Mouse (Mus musculus) midbrain, embryonic 12.5 days (tissue): ENCODE measurements at regions not wholly inside any gene's neighbourhood (a gene's known extent, or its start where the extent isn't known, plus 50 kb on each side); places are given as distances from the start of the nearest gene placed in this dataset.

Source experiments
- ATAC-seq: fragments of 200-750 bp; cut with Nextera tagmentation; 2 replicates; pipeline ENCODE4 v1.8.0; 2017; ENCODE audit warnings: low read depth, moderate TSS enrichment, moderate library complexity; ENCODE audit not compliant: low FRiP score
- H3K27ac ChIP-seq: fragments of 300-500 bp; sonication (generic); replicated peaks from 2 replicates; pipeline ENCODE4 v1.5.1; 2016; ENCODE audit warnings: mild to moderate bottlenecking
- H3K27me3 ChIP-seq: fragments of 300-500 bp; sonication (generic); 2 replicates; pipeline ENCODE4 v1.6.1; 2016; ENCODE audit warnings: mild to moderate bottlenecking
- H3K36me3 ChIP-seq: fragments of 300-500 bp; sonication (generic); 2 replicates; pipeline ENCODE4 v1.6.1; 2016
- H3K4me1 ChIP-seq: fragments of 300-500 bp; sonication (generic); 2 replicates; pipeline ENCODE4 v1.6.1; 2016
- H3K4me2 ChIP-seq: fragments of 300-500 bp; sonication (generic); replicated peaks from 2 replicates; pipeline ENCODE4 v1.6.1; 2016; ENCODE audit warnings: mild to moderate bottlenecking, moderate library complexity
- H3K4me3 ChIP-seq: fragments of 300-500 bp; sonication (generic); 2 replicates; pipeline ENCODE4 v1.5.1; 2016; ENCODE audit warnings: mild to moderate bottlenecking
- H3K9ac ChIP-seq: fragments of 300-500 bp; sonication (generic); replicated peaks from 2 replicates; pipeline ENCODE4 v1.6.1; 2016; ENCODE audit warnings: mild to moderate bottlenecking, moderate library complexity
- H3K9me3 ChIP-seq: fragments of 300-500 bp; sonication (generic); 2 replicates; pipeline ENCODE4 v1.6.1; 2016; ENCODE audit warnings: mild to moderate bottlenecking
- WGBS: fragments of 180-500 bp; shearing (Covaris S2); methylation state at CpG from one replicate; pipeline ENCODE4 v1.1.7; 2016; 5-methylcytosine and 5-hydroxymethylcytosine counted together

- Histone ChIP-seq H3K9ac (no peak overlapping the region), H3K4me3 (no peak overlapping the region), H3K27ac (peak overlapping the region; percentile 89), H3K4me1 (peaks cover 28% of the 10 kb centered on the region), H3K36me3 (no peaks in the 10 kb centered on the region), H3K27me3 (no peaks in the 10 kb centered on the region), H3K9me3 (no peaks in the 10 kb centered on the region), H3K4me2 (no peak overlapping the region)
- 89% methylated on average over 10 of the region's 10 CpGs for WGBS
- no peak for ATAC-seq
These were observed 351.2 kb upstream of the Atp11b start for GRCm38 (mm10) chr3:35402666-35403065.

DNA sequence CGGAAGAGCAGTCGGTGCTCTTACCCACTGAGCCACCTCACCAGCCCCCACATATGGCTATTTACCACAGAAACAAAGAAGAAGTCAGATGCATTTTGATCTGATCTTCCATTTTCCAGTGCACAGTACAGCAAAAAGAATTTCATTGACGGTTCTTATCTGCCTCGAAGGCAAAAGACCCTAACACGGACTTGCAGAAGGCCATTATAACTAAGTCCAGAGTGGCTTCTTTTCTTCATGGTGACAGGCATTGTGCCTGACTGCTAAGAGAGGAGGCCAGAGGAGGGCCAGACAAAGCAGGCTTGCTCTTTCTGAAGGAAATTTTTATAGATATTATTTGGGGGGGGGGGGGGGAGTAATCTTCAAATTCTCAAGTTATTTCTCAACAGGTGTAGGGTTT lies 350.0 kb upstream of the Atp11b start:
- 42% methylated on average over 5 of the region's 5 CpGs for WGBS
- Histone ChIP-seq H3K9me3 (no peaks in the 10 kb centered on the region), H3K36me3 (no peaks in the 10 kb centered on the region), H3K4me3 (no peak overlapping the region), H3K4me2 (0 out of 2 replicates have a peak overlapping the region, but pooled peaks have one; percentile 25), H3K27me3 (no peaks in the 10 kb centered on the region), H3K27ac (peak overlapping the region; percentile 89), H3K4me1 (peaks cover 28% of the 10 kb centered on the region), H3K9ac (no peak overlapping the region)
- ATAC-seq: peak; percentile 57; the same call in 1 of the 2 replicates

GRCm38 (mm10) chr3:35404492-35405390 lies 349.2 kb upstream of the Atp11b start:
- peak overlapping the region; percentile 26 for H3K4me2 ChIP-seq
- 1% methylated on average over 10 of the region's 10 CpGs for WGBS
- H3K4me3 ChIP-seq: no peak overlapping the region
- no peak overlapping the region for H3K9ac ChIP-seq
- H3K27me3 ChIP-seq: no peaks in the 10 kb centered on the region
- H3K4me1 ChIP-seq: peaks cover 28% of the 10 kb centered on the region
- H3K36me3 ChIP-seq: no peaks in the 10 kb centered on the region
- ATAC-seq: peak; percentile 79
- H3K9me3 ChIP-seq: no peaks in the 10 kb centered on the region
- H3K27ac ChIP-seq: peak overlapping the region; percentile 89

DNA sequence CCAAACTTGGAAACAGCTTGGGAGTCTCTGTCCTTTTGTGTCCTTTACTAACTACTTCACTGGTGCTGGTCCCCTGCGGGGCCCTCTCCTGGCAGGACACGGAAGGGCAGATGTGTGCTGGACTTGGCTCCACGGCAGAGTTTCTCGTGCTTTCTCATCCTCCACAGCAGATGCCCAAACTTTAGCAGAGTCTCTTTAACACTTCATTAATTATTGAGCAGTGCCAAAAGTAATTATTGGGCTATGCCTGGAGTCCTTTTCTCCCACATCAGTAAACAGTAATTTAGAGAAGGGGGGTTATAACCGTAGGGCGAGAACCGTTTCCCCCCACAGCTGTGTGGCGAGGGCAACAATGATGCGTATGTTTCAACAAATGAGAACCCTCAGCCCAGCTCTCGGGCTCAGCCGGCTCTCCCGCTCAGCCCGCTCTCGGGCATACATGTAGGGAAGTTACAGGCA lies 348.3 kb upstream of the Atp11b start:
- WGBS: 46% methylated on average over 14 of the region's 14 CpGs
- H3K4me3 ChIP-seq: no peak overlapping the region
- ATAC-seq: peak; percentile 66
- H3K9me3 ChIP-seq: no peaks in the 10 kb centered on the region
- H3K27ac ChIP-seq: peak overlapping the region; percentile 89
- H3K36me3 ChIP-seq: no peaks in the 10 kb centered on the region
- peaks cover 28% of the 10 kb centered on the region for H3K4me1 ChIP-seq
- H3K27me3 ChIP-seq: no peaks in the 10 kb centered on the region
- no peak overlapping the region for H3K9ac ChIP-seq
- peak overlapping the region; percentile 16; the same call in 1 of the 2 replicates for H3K4me2 ChIP-seq

- WGBS: 95% methylated on average over 1 of the region's 1 CpGs
- no peak for ATAC-seq
These were observed 316.2 kb upstream of the Atp11b start for GRCm38 (mm10) chr3:35437687-35438086.

GRCm38 (mm10) chr3:35462858-35463257 lies 291.0 kb upstream of the Atp11b start:
- 17% methylated on average over 4 of the region's 4 CpGs for WGBS
- no peak overlapping the region for H3K4me2 ChIP-seq
- H3K4me3 ChIP-seq: no peak overlapping the region
- no peaks in the 10 kb centered on the region for H3K9me3 ChIP-seq
- no peak overlapping the region for H3K9ac ChIP-seq
- peaks cover 13% of the 10 kb centered on the region for H3K4me1 ChIP-seq
- ATAC-seq: no peak
- no peaks in the 10 kb centered on the region for H3K36me3 ChIP-seq
- no peaks in the 10 kb centered on the region for H3K27me3 ChIP-seq
- H3K27ac ChIP-seq: 0 out of 2 replicates have a peak overlapping the region, but pooled peaks have one; percentile 11

More at GRCm38 (mm10) chr3:35437687-35438086, 316.2 kb upstream of the Atp11b start:
- Histone ChIP-seq H3K4me1 (no peaks in the 10 kb centered on the region), H3K4me2 (no peak overlapping the region), H3K9ac (no peak overlapping the region), H3K27ac (no peak overlapping the region), H3K27me3 (no peaks in the 10 kb centered on the region), H3K9me3 (no peaks in the 10 kb centered on the region), H3K36me3 (no peaks in the 10 kb centered on the region), H3K4me3 (no peak overlapping the region)

DNA sequence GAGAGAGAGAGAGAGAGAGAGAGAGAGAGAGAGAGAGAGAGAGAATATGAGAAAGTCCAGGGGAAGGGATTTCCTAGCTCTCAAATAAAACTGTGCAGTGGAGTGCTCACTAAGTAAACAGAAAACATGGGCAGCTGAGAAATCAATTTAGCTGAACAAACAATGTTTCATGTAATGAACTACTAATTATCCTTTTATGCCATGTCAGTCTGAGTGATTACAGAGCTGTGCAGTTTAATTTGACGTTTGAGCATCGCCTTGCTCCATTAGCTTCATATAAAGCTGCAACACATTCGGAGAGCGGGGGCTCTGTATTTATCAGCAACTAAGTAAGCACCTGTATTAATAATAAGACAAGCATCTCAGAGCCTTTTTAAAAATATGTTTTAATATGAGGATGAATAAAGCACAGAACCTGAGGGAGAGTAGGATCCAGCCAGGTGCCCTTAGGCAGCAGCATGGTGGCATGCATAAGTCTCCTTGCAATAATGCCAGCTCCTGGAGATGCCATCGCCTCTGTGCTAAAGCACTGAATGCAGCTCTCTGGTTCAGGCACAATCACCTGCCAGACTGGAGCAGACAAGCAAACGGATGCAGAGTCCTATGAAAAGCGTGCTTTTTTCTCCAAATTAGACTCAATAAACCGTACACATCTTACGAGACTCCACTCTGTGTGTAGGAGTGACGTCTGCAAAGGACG lies 289.5 kb upstream of the Atp11b start:
- no peak for ATAC-seq
- 78% methylated on average over 11 of the region's 11 CpGs for WGBS
- no peak overlapping the region for H3K27ac ChIP-seq
- H3K9me3 ChIP-seq: no peaks in the 10 kb centered on the region
- H3K36me3 ChIP-seq: no peaks in the 10 kb centered on the region
- no peaks in the 10 kb centered on the region for H3K27me3 ChIP-seq
- H3K4me2 ChIP-seq: no peak overlapping the region
- H3K4me3 ChIP-seq: no peak overlapping the region
- no peak overlapping the region for H3K9ac ChIP-seq
- peaks cover 13% of the 10 kb centered on the region for H3K4me1 ChIP-seq

DNA sequence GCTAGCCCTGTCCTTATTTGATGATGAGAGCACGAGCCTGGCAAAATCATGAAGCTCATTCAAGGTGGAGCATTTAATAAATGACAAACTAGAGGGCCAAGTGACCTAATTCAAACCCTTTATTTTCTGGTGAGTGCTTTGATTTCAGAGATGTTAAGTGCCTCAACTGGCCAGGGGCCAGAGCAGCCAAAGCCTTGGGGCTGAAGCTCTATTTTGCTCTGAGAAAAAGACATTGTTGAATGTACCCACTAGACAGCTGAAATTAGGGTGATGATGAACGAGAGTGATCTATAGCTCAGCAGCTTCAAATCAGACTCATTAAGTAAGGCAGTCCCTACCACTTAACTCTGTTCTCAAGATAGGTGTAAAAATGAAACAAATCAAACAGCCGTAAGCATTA lies 287.9 kb upstream of the Atp11b start:
- H3K4me2 ChIP-seq: no peak overlapping the region
- H3K27ac ChIP-seq: no peak overlapping the region
- WGBS: 83% methylated on average over 3 of the region's 3 CpGs
- H3K27me3 ChIP-seq: no peaks in the 10 kb centered on the region; the same call in 1 of the 2 replicates
- H3K4me1 ChIP-seq: peaks cover 13% of the 10 kb centered on the region
- no peak overlapping the region for H3K4me3 ChIP-seq
- H3K9ac ChIP-seq: no peak overlapping the region
- H3K36me3 ChIP-seq: no peaks in the 10 kb centered on the region
- no peaks in the 10 kb centered on the region for H3K9me3 ChIP-seq
- no peak for ATAC-seq

GRCm38 (mm10) chr3:35473351-35473750 lies 280.6 kb upstream of the Atp11b start:
- no peak overlapping the region for H3K4me3 ChIP-seq

DNA sequence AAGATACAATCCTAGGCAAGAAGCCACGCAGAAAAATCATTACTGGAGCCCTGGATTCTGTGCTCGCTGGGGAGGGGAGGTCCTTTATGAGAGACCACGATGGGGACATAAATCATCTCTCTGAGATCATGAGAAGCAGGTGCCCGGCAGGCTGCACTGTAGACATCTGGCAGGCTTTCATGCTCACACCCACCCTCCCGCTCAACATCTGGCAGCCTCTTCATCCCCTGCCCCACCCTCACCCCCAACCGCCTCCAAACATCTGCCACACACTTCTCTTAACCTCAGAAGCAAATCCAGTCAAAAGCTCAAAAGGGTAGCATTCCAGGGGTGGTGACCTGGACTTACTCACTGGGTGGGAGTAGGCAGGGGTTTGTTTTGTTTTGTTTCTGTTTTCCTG lies 279.5 kb upstream of the Atp11b start:
- WGBS: 26% methylated on average over 6 of the region's 6 CpGs
- Histone ChIP-seq H3K9me3 (no peaks in the 10 kb centered on the region), H3K9ac (no peak overlapping the region), H3K36me3 (no peaks in the 10 kb centered on the region), H3K27ac (no peak overlapping the region), H3K27me3 (no peaks in the 10 kb centered on the region; the same call in 1 of the 2 replicates), H3K4me3 (no peak overlapping the region), H3K4me2 (no peak overlapping the region), H3K4me1 (peaks cover 16% of the 10 kb centered on the region)
- no peak for ATAC-seq

More at GRCm38 (mm10) chr3:35473351-35473750, 280.6 kb upstream of the Atp11b start:
- peaks cover 16% of the 10 kb centered on the region for H3K4me1 ChIP-seq
- H3K36me3 ChIP-seq: no peaks in the 10 kb centered on the region
- 50% methylated on average over 7 of the region's 7 CpGs for WGBS
- H3K27ac ChIP-seq: no peak overlapping the region
- no peaks in the 10 kb centered on the region; the same call in 1 of the 2 replicates for H3K27me3 ChIP-seq
- H3K4me2 ChIP-seq: no peak overlapping the region
- 0 out of 2 replicates have a peak, but pooled peaks have one; percentile 27 for ATAC-seq
- no peaks in the 10 kb centered on the region for H3K9me3 ChIP-seq
- H3K9ac ChIP-seq: no peak overlapping the region

DNA sequence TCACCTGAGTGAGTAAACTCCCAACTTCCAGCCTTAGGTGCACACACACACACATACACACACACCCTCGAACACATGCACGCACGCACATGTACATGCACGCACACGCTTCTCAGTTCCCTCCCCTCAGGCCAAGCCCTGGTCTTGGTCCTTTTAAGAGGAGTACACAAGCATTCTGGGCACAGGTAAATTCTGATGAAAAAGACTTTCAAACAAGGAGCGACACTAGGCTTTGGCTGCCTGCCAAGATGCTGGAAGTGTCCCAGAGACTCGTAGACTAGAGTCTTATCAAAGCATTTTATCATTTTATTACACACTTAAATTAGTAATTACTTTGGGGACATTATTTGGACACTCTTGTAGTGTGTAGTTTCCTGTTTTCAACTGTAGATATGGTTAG lies 278.6 kb upstream of the Atp11b start:
- no peak for ATAC-seq
- H3K9ac ChIP-seq: no peak overlapping the region
- H3K4me2 ChIP-seq: no peak overlapping the region
- H3K4me3 ChIP-seq: no peak overlapping the region
- no peak overlapping the region for H3K27ac ChIP-seq
- H3K9me3 ChIP-seq: no peaks in the 10 kb centered on the region
- 94% methylated on average over 7 of the region's 7 CpGs for WGBS
- H3K36me3 ChIP-seq: no peaks in the 10 kb centered on the region
- peaks cover 18% of the 10 kb centered on the region for H3K4me1 ChIP-seq
- no peaks in the 10 kb centered on the region for H3K27me3 ChIP-seq
